Mouse (Mus musculus): ENCODE data around the gene Ccr1l1. TPM values are rescaled to one million over a fixed set of nuclear protein-coding genes. Genes with fewer than 3 reads are reported as not detected.

Gene Ccr1l1
- polyA plus RNA-seq (2014; fragmentation: Nextera tagmentation; extraction: Ambion mirVana), result not detected in 2 replicates

DNA sequence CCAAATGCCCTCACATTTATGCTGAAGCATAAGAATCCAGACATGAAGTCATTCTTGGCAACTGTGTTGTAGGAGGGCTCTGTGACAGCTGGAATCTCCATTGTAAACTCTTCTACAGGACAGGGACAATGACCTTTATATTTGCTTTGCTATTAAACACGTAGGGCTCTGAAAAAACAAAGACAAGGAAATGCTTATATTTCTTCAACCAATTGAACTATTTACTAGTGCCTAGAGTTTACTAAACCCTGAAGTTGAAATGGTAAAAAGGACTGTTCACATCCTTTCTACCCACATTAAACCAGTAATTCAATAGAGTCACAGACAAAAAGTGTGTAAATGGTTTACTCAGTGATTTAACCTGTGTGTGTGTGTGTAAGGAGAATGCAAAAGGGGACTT lies at the start of gene Ccr1l1:
Gene Ccr1l1 (minus strand): TSS at position 101 of the 400 bp plus-strand sequence.
- no peak for ATAC-seq (replicated peaks; ENCODE audit: insufficient number of reproducible peaks, low FRiP score, low TSS enrichment)

DNA sequence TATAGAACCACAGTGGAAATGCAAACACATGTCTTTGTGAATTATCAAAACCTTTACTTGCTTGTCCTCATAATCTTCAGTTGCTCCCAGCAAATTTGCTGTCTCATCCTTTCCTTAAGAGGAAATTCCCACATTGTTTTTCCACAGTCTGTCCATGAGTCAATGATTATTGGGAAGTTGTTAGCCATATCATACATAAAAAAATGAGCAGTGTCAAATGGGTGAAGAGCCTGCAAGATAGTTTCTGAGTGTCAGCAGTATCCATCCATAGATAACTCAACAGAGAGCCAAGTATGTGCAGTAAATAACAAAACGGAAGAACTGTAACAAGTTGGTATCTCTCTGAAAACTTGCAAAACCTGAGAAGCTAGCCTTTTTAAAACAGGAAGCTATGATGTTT lies 43.5 kb upstream of the Ccr1l1 start, which contains the start of gene Ccr3:
Gene Ccr3 (plus strand): TSS at position 301 of the 400 bp plus-strand sequence.
- Histone ChIP-seq H3K27me3 (ENCODE audit: control insufficient read depth, insufficient read depth, low read length) (no peaks in the 10 kb centered on the region), H3K36me3 (ENCODE audit: control insufficient read depth, insufficient read depth, low read length) (no peaks in the 10 kb centered on the region), H3K4me3 (ENCODE audit: low read depth, low read length) (no peak within 1 kb of the TSS), H3K4me2 (no peak within 1 kb of the TSS), H3K9ac (ENCODE audit: low read depth, low read length) (no peak within 1 kb of the TSS), H3K27ac (ENCODE audit: low read depth, low read length) (no peak within 1 kb of the TSS), H3K9me3 (replicated peaks; ENCODE audit: control insufficient read depth, low read length) (no peaks in the 10 kb centered on the region), H3K4me1 (ENCODE audit: control insufficient read depth, insufficient read depth, low read length) (no peaks in the 10 kb centered on the region)
- 90% methylated on average over 1 of the region's 1 CpGs for WGBS (ENCODE audit: insufficient replicate concordance)
- ATAC-seq (replicated peaks; ENCODE audit: insufficient number of reproducible peaks, low FRiP score, low TSS enrichment), result no peak

More for the DNA sequence above, at the start of gene Ccr1l1:
- H3K4me1 ChIP-seq (ENCODE audit: control insufficient read depth, insufficient read depth, low read length), result no peaks in the 10 kb centered on the region
- no peak within 1 kb of the TSS for H3K4me2 ChIP-seq
- H3K9me3 ChIP-seq (replicated peaks; ENCODE audit: control insufficient read depth, low read length), result no peaks in the 10 kb centered on the region
- H3K27ac ChIP-seq (ENCODE audit: low read depth, low read length), result no peak within 1 kb of the TSS
- H3K36me3 ChIP-seq (ENCODE audit: control insufficient read depth, insufficient read depth, low read length), result no peaks in the 10 kb centered on the region
- WGBS (ENCODE audit: insufficient replicate concordance), result 66% methylated on average over 1 of the region's 1 CpGs
- no peak within 1 kb of the TSS for H3K4me3 ChIP-seq (ENCODE audit: low read depth, low read length)
- no peaks in the 10 kb centered on the region for H3K27me3 ChIP-seq (ENCODE audit: control insufficient read depth, insufficient read depth, low read length)
- H3K9ac ChIP-seq (ENCODE audit: low read depth, low read length), result no peak within 1 kb of the TSS

DNA sequence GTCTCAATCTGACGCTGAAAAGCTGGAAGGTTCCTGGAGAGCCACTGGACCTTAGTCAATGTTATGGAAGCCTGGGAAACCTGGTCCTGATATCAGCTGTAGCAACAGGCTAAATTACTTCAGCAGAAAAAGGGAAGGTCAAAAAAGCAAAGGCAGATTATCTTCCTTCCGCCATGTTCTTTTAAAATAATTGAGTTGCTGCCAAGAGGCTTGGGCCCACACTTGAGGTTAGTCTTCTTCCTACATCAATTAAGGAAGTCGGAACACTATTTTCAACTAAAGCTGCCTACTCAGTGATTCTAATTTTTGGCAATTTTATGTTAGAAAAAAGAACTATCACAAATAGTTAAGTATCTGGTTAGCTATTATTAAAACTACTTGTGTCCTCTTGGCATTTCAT lies 41.7 kb upstream of the Ccr1l1 start:
- H3K4me2 ChIP-seq, result no peak overlapping the region
- H3K9ac ChIP-seq (ENCODE audit: low read depth, low read length), result no peak overlapping the region
- no peaks in the 10 kb centered on the region for H3K4me1 ChIP-seq (ENCODE audit: control insufficient read depth, insufficient read depth, low read length)
- no peak for ATAC-seq (replicated peaks; ENCODE audit: insufficient number of reproducible peaks, low FRiP score, low TSS enrichment)
- no peak overlapping the region for H3K4me3 ChIP-seq (ENCODE audit: low read depth, low read length)
- H3K27me3 ChIP-seq (ENCODE audit: control insufficient read depth, insufficient read depth, low read length), result no peaks in the 10 kb centered on the region
- no peak overlapping the region for H3K27ac ChIP-seq (ENCODE audit: low read depth, low read length)
- no peaks in the 10 kb centered on the region for H3K36me3 ChIP-seq (ENCODE audit: control insufficient read depth, insufficient read depth, low read length)
- no peaks in the 10 kb centered on the region for H3K9me3 ChIP-seq (replicated peaks; ENCODE audit: control insufficient read depth, low read length)
- 82% methylated on average over 3 of the region's 3 CpGs for WGBS (ENCODE audit: insufficient replicate concordance)

DNA sequence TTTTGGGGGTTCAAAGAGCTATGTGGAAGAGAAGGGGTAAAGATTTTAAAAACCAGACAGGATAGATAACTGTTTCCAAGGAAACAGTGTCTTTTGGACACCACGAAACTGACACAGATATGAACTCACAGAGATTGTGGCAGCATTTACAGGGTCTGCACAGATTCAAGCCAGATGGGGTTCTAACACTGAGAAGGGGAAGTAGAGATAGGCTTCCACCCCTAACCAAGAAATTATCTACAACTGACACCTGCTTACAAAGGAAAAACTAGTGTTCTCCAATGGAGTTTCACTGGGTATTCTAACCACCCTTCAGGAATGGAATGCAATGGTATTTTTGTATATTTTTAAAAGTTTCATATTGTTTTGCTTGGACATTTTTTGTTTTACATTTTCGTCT lies 37.8 kb upstream of the Ccr1l1 start:
- Histone ChIP-seq H3K9ac (ENCODE audit: low read depth, low read length) (no peak overlapping the region), H3K9me3 (replicated peaks; ENCODE audit: control insufficient read depth, low read length) (no peaks in the 10 kb centered on the region), H3K4me3 (ENCODE audit: low read depth, low read length) (no peak overlapping the region), H3K36me3 (ENCODE audit: control insufficient read depth, insufficient read depth, low read length) (no peaks in the 10 kb centered on the region), H3K4me2 (no peak overlapping the region), H3K27me3 (ENCODE audit: control insufficient read depth, insufficient read depth, low read length) (no peaks in the 10 kb centered on the region), H3K27ac (ENCODE audit: low read depth, low read length) (no peak overlapping the region), H3K4me1 (ENCODE audit: control insufficient read depth, insufficient read depth, low read length) (no peaks in the 10 kb centered on the region)
- no peak for ATAC-seq (replicated peaks; ENCODE audit: insufficient number of reproducible peaks, low FRiP score, low TSS enrichment)
- WGBS (ENCODE audit: insufficient replicate concordance), result 58% methylated on average over 2 of the region's 2 CpGs

DNA sequence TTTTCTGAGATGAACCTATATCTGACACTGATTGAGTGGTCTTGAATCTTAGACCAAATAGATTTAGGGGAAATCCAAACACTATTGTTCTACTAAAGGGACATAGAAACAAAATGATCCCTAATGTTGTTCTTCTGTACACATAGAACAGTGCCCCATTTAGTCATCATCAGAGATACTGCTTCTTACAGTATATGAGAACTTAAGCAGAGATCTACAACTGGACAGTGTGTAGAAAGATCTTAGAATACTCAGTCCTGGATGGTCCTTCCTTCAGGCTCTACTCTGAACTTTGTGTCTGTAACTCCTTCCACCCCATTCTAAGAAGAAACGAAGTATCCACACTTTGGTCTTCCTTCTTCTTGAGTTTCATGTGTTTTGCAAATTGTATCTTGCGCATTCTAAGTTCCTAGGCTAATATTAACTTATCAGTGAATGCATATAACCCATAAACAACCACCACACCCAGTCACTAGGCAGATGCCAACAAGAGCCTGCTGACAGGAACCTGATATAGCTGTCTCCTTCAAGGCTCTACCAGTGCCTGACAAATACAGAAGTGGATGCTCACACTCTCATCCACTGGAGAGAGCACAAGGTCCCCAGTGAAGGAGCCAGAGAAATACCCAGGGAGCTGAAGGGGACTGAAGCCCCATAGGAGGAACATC lies 36.9 kb upstream of the Ccr1l1 start:
- no peaks in the 10 kb centered on the region for H3K4me1 ChIP-seq (ENCODE audit: control insufficient read depth, insufficient read depth, low read length)
- WGBS (ENCODE audit: insufficient replicate concordance), result 82% methylated on average over 2 of the region's 2 CpGs
- no peak overlapping the region for H3K4me3 ChIP-seq (ENCODE audit: low read depth, low read length)
- no peak for ATAC-seq (replicated peaks; ENCODE audit: insufficient number of reproducible peaks, low FRiP score, low TSS enrichment)
- H3K9me3 ChIP-seq (replicated peaks; ENCODE audit: control insufficient read depth, low read length), result no peaks in the 10 kb centered on the region
- no peak overlapping the region for H3K4me2 ChIP-seq
- no peaks in the 10 kb centered on the region for H3K27me3 ChIP-seq (ENCODE audit: control insufficient read depth, insufficient read depth, low read length)
- no peak overlapping the region for H3K9ac ChIP-seq (ENCODE audit: low read depth, low read length)
- no peak overlapping the region for H3K27ac ChIP-seq (ENCODE audit: low read depth, low read length)
- H3K36me3 ChIP-seq (ENCODE audit: control insufficient read depth, insufficient read depth, low read length), result no peaks in the 10 kb centered on the region

DNA sequence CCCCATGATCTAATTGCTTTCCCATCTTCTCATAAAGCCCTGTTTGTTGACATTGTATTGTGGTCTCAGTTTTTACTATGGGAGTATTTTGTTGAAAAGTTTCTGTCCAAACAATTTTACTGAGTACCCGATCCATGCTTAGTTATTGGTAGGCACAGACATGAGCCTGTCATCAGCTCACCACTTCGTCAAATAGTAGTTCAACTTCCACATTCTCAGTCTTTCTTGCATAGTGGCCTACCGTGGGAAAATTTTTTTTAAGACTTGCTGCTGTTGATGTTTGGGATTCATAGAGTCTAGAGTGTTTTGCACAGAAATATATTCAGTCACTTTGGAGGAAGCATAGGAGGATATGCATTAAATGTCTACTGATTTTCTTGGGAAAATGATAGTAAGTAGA lies 35.1 kb upstream of the Ccr1l1 start:
- ATAC-seq (replicated peaks; ENCODE audit: insufficient number of reproducible peaks, low FRiP score, low TSS enrichment), result no peak
- Histone ChIP-seq H3K9me3 (replicated peaks; ENCODE audit: control insufficient read depth, low read length) (no peaks in the 10 kb centered on the region), H3K27ac (ENCODE audit: low read depth, low read length) (no peak overlapping the region), H3K36me3 (ENCODE audit: control insufficient read depth, insufficient read depth, low read length) (no peaks in the 10 kb centered on the region), H3K4me3 (ENCODE audit: low read depth, low read length) (no peak overlapping the region), H3K4me2 (no peak overlapping the region), H3K9ac (ENCODE audit: low read depth, low read length) (no peak overlapping the region), H3K4me1 (ENCODE audit: control insufficient read depth, insufficient read depth, low read length) (no peaks in the 10 kb centered on the region), H3K27me3 (ENCODE audit: control insufficient read depth, insufficient read depth, low read length) (no peaks in the 10 kb centered on the region)
- 69% methylated on average over 3 of the region's 3 CpGs for WGBS (ENCODE audit: insufficient replicate concordance)

DNA sequence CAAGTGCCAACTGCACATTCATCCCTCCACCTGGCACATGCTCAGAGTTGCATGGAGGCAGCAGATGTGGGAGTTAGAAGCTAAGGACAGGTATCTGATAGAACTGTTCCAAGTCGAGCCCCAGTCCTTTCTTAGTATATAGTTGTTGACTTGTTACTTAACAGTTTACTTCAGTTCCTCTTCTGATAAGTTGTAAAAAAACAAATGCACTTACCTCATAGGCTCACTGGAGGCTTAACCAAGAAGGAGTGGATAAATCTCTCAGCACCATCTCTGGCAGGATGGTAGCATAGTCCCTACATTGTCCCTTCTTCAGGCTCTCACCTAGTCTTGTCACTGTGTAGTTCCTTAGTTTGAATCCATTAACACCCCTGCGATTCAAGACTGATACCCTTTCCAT lies 34.5 kb upstream of the Ccr1l1 start:
- no peaks in the 10 kb centered on the region for H3K4me1 ChIP-seq (ENCODE audit: control insufficient read depth, insufficient read depth, low read length)
- 55% methylated on average over 2 of the region's 2 CpGs for WGBS (ENCODE audit: insufficient replicate concordance)
- no peaks in the 10 kb centered on the region for H3K9me3 ChIP-seq (replicated peaks; ENCODE audit: control insufficient read depth, low read length)
- no peak for ATAC-seq (replicated peaks; ENCODE audit: insufficient number of reproducible peaks, low FRiP score, low TSS enrichment)
- H3K27ac ChIP-seq (ENCODE audit: low read depth, low read length), result no peak overlapping the region
- H3K27me3 ChIP-seq (ENCODE audit: control insufficient read depth, insufficient read depth, low read length), result no peaks in the 10 kb centered on the region
- no peak overlapping the region for H3K4me3 ChIP-seq (ENCODE audit: low read depth, low read length)
- H3K4me2 ChIP-seq, result no peak overlapping the region
- no peaks in the 10 kb centered on the region for H3K36me3 ChIP-seq (ENCODE audit: control insufficient read depth, insufficient read depth, low read length)
- H3K9ac ChIP-seq (ENCODE audit: low read depth, low read length), result no peak overlapping the region

DNA sequence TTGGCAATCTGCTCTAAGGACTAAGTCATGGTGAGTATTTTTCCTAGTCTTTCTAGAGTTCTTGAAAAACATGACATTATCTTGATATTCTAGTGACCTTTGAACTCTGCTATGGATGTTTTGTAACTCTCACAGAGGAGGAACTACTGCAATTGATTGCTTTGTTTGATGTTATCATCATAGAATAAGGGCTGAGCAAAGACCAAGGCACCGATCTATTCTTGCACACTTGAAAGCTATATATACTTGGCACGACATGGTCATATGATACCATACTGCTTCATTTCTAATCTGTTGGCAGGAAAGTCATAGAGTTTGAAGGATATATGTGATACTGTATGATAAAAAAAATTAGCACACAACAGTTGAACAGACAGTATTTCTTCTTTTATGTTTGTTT lies 21.6 kb upstream of the Ccr1l1 start:
- H3K27ac ChIP-seq (ENCODE audit: low read depth, low read length), result no peak overlapping the region
- no peaks in the 10 kb centered on the region for H3K36me3 ChIP-seq (ENCODE audit: control insufficient read depth, insufficient read depth, low read length)
- no peaks in the 10 kb centered on the region for H3K4me1 ChIP-seq (ENCODE audit: control insufficient read depth, insufficient read depth, low read length)
- no peak for ATAC-seq (replicated peaks; ENCODE audit: insufficient number of reproducible peaks, low FRiP score, low TSS enrichment)
- H3K4me3 ChIP-seq (ENCODE audit: low read depth, low read length), result no peak overlapping the region
- no peaks in the 10 kb centered on the region for H3K9me3 ChIP-seq (replicated peaks; ENCODE audit: control insufficient read depth, low read length)
- H3K27me3 ChIP-seq (ENCODE audit: control insufficient read depth, insufficient read depth, low read length), result no peaks in the 10 kb centered on the region
- no peak overlapping the region for H3K9ac ChIP-seq (ENCODE audit: low read depth, low read length)
- H3K4me2 ChIP-seq, result no peak overlapping the region
- 73% methylated on average over 2 of the region's 2 CpGs for WGBS (ENCODE audit: insufficient replicate concordance)

DNA sequence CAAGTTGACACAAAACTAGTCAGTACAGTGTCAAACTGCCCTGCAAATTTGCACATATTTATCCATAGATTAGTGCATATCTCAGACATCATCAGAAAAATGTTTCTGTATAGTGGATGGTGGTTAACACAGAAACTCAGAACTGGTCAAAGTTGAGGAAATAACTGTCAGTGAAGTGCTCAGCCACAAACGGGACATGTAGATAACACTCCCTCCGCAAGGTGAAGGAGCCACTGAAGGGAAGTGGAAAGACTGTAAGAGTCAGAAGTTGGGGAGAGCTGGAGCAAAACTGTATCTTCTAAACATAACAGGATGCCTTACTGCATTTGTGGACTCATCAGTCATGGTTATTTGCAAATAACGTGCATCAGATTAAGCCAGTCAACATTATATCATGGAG lies 19.5 kb upstream of the Ccr1l1 start:
- no peak overlapping the region for H3K9ac ChIP-seq (ENCODE audit: low read depth, low read length)
- H3K36me3 ChIP-seq (ENCODE audit: control insufficient read depth, insufficient read depth, low read length), result no peaks in the 10 kb centered on the region
- H3K9me3 ChIP-seq (replicated peaks; ENCODE audit: control insufficient read depth, low read length), result no peaks in the 10 kb centered on the region
- no peak overlapping the region for H3K27ac ChIP-seq (ENCODE audit: low read depth, low read length)
- ATAC-seq (replicated peaks; ENCODE audit: insufficient number of reproducible peaks, low FRiP score, low TSS enrichment), result no peak
- no peaks in the 10 kb centered on the region for H3K27me3 ChIP-seq (ENCODE audit: control insufficient read depth, insufficient read depth, low read length)
- 48% methylated on average over 3 of the region's 3 CpGs for WGBS (ENCODE audit: insufficient replicate concordance)
- no peak overlapping the region for H3K4me3 ChIP-seq (ENCODE audit: low read depth, low read length)
- H3K4me2 ChIP-seq, result no peak overlapping the region
- H3K4me1 ChIP-seq (ENCODE audit: control insufficient read depth, insufficient read depth, low read length), result no peaks in the 10 kb centered on the region
